Mouse (Mus musculus): ENCODE measurements around the gene Wapl.

DNA sequence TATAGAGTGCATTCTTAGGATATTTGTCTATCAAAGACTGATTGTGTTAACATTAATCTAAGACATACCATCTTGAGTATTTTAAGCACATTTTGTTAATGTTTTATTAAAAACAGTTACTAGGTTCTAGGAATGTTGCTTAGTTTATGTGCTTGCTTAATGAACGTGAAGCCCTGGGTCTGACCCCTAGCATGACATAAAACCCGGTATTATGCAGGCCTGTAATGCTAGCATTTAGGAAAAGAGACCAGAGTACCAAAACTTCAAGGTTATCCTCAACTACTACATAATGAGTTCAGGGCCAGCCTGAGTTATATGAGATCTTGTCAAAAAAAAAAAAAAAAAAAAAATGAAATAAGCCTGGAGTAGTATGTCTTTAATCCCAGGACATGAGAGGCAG, 54.0 kb downstream of the Wapl start:
- TF ChIP-seq CTCF (IDR thresholded peaks at IDR 0.05; ENCODE audit: insufficient read depth, low read depth, low read length): no peak
- TF ChIP-seq POLR2A (IDR thresholded peaks at IDR 0.05; ENCODE audit: insufficient read depth, low read depth, low read length): no peak

Measured in olfactory bulb, adult 2 months (tissue).